Comparison of ENCODE assay signal across 7 mouse cellular contexts in the genomic region with DNA sequence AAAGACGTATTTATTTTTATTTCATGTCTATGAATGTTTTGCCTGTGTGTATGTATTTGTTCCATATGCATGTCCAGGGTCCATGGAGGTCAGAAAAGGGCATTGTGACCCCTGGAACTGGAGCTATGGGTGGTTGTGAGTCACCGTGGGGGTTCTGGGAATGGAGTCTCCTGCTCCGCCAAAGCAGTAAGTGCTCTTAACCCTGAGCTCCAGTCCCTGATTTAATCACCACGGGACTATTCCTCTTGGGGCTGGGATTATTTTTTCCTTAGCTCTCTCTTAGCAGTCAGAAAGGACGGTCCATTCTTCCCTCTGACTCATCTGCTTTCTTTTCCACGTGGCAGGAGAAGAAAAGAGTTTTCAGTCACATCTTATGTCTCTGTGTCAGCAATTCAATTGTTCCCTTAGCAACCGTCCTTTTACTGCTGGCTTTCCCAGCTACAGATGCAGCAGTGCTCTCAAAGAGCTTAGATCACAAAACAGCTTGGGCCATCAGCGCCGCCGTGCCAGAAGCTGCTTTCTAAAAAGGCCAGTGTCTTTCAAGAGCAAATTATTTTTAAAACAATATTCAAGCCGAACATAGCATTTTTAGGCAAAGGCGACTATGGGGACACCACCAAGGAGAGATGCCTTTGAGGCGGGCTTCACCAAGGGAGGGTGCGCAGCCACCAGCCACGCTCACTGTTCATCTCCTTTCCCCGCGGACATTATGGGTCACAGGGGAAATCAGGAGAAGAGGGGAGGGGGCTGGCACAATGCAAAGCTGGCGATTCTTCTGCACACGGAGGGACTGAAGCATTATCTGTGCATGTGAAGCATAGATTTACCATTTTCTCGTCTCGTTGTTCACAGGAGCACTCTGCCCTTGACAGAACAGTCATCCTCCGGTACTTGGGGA.
DNase-seq lines count a peak whose midpoint lies in the region; ATAC-seq lines count a peak whose summit lies in the region.

No protein-coding gene starts in this region.

- peak overlapping the region; percentile 53; the same call in 1 of the 2 replicates for H3K9ac ChIP-seq in forebrain, embryonic 12.5 days
- peak overlapping the region; percentile 68 for H3K9ac ChIP-seq in neural tube, embryonic 13.5 days

- peak; percentile 91 for ATAC-seq in forebrain, embryonic 12.5 days (ENCODE audit: low FRiP score)
- peak; percentile 88 for ATAC-seq in neural tube, embryonic 13.5 days (ENCODE audit: low read depth)

- DNase-seq in right cerebral cortex, adult 18-20 months: peak; percentile 38
- no peak for DNase-seq in right cerebral cortex, postnatal 36 days (ENCODE audit: low spot score in 2 of 2)
- DNase-seq in layer of hippocampus, postnatal 14 days (ENCODE audit: low spot score in 2 of 2): peak; percentile 40 to 58
- DNase-seq in adrenal gland, adult (ENCODE audit: inconsistent age in 2 of 2, low spot score in 1 of 2): no peak
- no peak for DNase-seq in thymus, postnatal 10 days (ENCODE audit: low spot score in 2 of 2)

- H3K9me3 ChIP-seq in forebrain, embryonic 12.5 days: peaks cover 10% of the 10 kb centered on the region; the same call in 1 of the 2 replicates
- H3K9me3 ChIP-seq in neural tube, embryonic 13.5 days: peaks cover 13% of the 10 kb centered on the region; the same call in 1 of the 2 replicates

- H3K4me1 ChIP-seq in forebrain, embryonic 12.5 days: peaks cover 29% of the 10 kb centered on the region
- H3K4me1 ChIP-seq in neural tube, embryonic 13.5 days (replicated peaks): peaks cover 37% of the 10 kb centered on the region

- H3K27ac ChIP-seq in forebrain, embryonic 12.5 days: peak overlapping the region; percentile 89
- H3K27ac ChIP-seq in neural tube, embryonic 13.5 days (replicated peaks): peak overlapping the region; percentile 92

- no peaks in the 10 kb centered on the region for H3K36me3 ChIP-seq in forebrain, embryonic 12.5 days (replicated peaks)
- no peaks in the 10 kb centered on the region for H3K36me3 ChIP-seq in neural tube, embryonic 13.5 days

- WGBS in forebrain, embryonic 12.5 days: 5% methylated on average over 22 of the region's 22 CpGs
- 2% methylated on average over 22 of the region's 22 CpGs for WGBS in neural tube, embryonic 13.5 days

- no peaks in the 10 kb centered on the region for H3K27me3 ChIP-seq in forebrain, embryonic 12.5 days
- no peaks in the 10 kb centered on the region for H3K27me3 ChIP-seq in neural tube, embryonic 13.5 days

- peak overlapping the region; percentile 29 for H3K4me3 ChIP-seq in forebrain, embryonic 12.5 days (replicated peaks)
- H3K4me3 ChIP-seq in neural tube, embryonic 13.5 days: peak overlapping the region; percentile 28

- peak overlapping the region; percentile 55 for H3K4me2 ChIP-seq in forebrain, embryonic 12.5 days
- peak overlapping the region; percentile 54 for H3K4me2 ChIP-seq in neural tube, embryonic 13.5 days

Comparison
In these comparisons a context has a peak if more than half of its experiments do, and no peak if none do; other contexts are left out.
1. DNase-seq: peak in right cerebral cortex, adult 18-20 months (single experiment) and layer of hippocampus, postnatal 14 days (2 of 2); none in right cerebral cortex, postnatal 36 days (0 of 2), adrenal gland, adult (0 of 2) and thymus, postnatal 10 days (0 of 2).